Mouse (Mus musculus) G1E (cell line): ENCODE measurements at regions not wholly inside any gene's neighbourhood (a gene's known extent, or its start where the extent isn't known, plus 50 kb on each side); places are given as distances from the start of the nearest gene placed in this dataset.

ENCODE experiments used
- CTCF ChIP-seq: IDR thresholded peaks from 2 replicates; pipeline ENCODE4 v1.5.1; 2012; ENCODE audit warnings: low read depth, low read length, inconsistent platforms, mixed read lengths
- GATA1 ChIP-seq: IDR thresholded peaks from 2 replicates; pipeline ENCODE4 v1.6.1; 2012; ENCODE audit warnings: borderline replicate concordance, low read length, inconsistent platforms, mixed read lengths
- GATA2 ChIP-seq: IDR thresholded peaks from 2 replicates; pipeline ENCODE4 v1.6.1; 2012; ENCODE audit warnings: low read depth, low read length, inconsistent platforms, borderline replicate concordance
- TAL1 ChIP-seq: conservative IDR thresholded peaks from 2 replicates; pipeline ENCODE4 v1.6.1; 2012; ENCODE audit warnings: low read depth, low read length, inconsistent platforms, mixed read lengths

DNA sequence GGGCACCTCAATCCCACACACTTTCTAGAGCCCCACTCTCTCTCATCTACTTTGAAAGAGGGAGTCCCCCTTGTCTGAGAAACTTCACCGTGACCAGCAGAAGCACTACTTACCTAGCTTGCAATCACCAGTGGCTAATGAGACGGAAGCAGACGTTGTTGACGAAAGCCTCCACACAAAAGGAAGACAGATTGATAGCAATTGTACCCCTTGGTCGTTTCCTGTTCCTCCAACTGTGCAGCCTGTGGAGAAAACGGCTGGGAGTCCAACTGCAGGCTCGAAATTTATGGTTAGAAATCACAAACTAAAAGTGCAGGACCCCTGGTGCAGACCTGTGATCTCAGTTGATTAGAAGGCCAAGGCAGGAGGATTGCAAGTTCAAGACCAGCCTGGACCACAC, 155.8 kb upstream of the Jarid2 start:
- TF ChIP-seq CTCF (no peak), GATA1 (no peak), TAL1 (no peak), GATA2 (no peak)
